Mouse (Mus musculus): Measurements from ENCODE around the gene Cdca3. TPM values are rescaled to one million over a fixed set of nuclear protein-coding genes. Genes with fewer than 3 reads are reported as not detected.
"Not testable (repeated sequence)": the region's sequence is repeated elsewhere in the genome, so short reads cannot be mapped to it uniquely, and the experiment has no call there.

Gene Cdca3
- total RNA-seq, 2 experiments from 2014 or later: 1.6 to 1.7 TPM

- DNase-seq (ENCODE audit: low spot score in 2 of 2): no peak
- intact Hi-C loops (cut with DNase I): no loop called here
Measured at GRCm38 (mm10) chr6:124822049-124822448, 7.3 kb upstream of the Cdca3 start.

- DNase-seq (ENCODE audit: low spot score in 2 of 2): no peak
- intact Hi-C loops (cut with DNase I): no loop called here
Measured at GRCm38 (mm10) chr6:124828101-124828592, 1.2 kb upstream of the Cdca3 start.

GRCm38 (mm10) chr6:124829799-124830700, 703 bp downstream of the Cdca3 start:
- peak; percentile 95 to 97 for DNase-seq (ENCODE audit: low spot score in 2 of 2)
- intact Hi-C loops (cut with DNase I): no loop called here

- DNase-seq (ENCODE audit: low spot score in 2 of 2); intact Hi-C loops (cut with DNase I): not testable (repeated sequence)
Measured at GRCm38 (mm10) chr6:124831199-124831598, 1.9 kb downstream of the Cdca3 start.

- intact Hi-C loops (cut with DNase I): no loop called here
Measured at GRCm38 (mm10) chr6:124831649-124832048, 2.3 kb downstream of the Cdca3 start.

GRCm38 (mm10) chr6:124834512-124835081, 5.2 kb downstream of the Cdca3 start:
- intact Hi-C loops (cut with DNase I): no loop called here
- no peak for DNase-seq (ENCODE audit: low spot score in 2 of 2)

More at GRCm38 (mm10) chr6:124831649-124832048, 2.3 kb downstream of the Cdca3 start:
- DNase-seq (ENCODE audit: low spot score in 2 of 2): no peak

GRCm38 (mm10) chr6:124835531-124835930, 6.2 kb downstream of the Cdca3 start:
- intact Hi-C loops (cut with DNase I): no loop called here
- no peak for DNase-seq (ENCODE audit: low spot score in 2 of 2)

- no peak for DNase-seq (ENCODE audit: low spot score in 2 of 2)
Measured at GRCm38 (mm10) chr6:124836411-124836810, 7.1 kb downstream of the Cdca3 start.

GRCm38 (mm10) chr6:124839805-124840204, 10.5 kb downstream of the Cdca3 start:
- intact Hi-C loops (cut with DNase I): no loop called here
- no peak for DNase-seq (ENCODE audit: low spot score in 2 of 2)

More at GRCm38 (mm10) chr6:124836411-124836810, 7.1 kb downstream of the Cdca3 start:
- intact Hi-C loops (cut with DNase I): no loop called here

GRCm38 (mm10) chr6:124840241-124841167, 11.2 kb downstream of the Cdca3 start, which contains the start of gene Gnb3:
Gene Gnb3 (minus strand): TSS chr6:124840275.
- intact Hi-C loops (cut with DNase I): no loop called here
- DNase-seq (ENCODE audit: low spot score in 2 of 2): no peak

GRCm38 (mm10) chr6:124847305-124847704, 18.0 kb downstream of the Cdca3 start:
- intact Hi-C loops (cut with DNase I): no loop called here
- DNase-seq (ENCODE audit: low spot score in 2 of 2): peak; percentile 96

- intact Hi-C loops (cut with DNase I): no loop called here
- DNase-seq (ENCODE audit: low spot score in 2 of 2): no peak
Measured at GRCm38 (mm10) chr6:124850535-124850934, 21.2 kb downstream of the Cdca3 start.

GRCm38 (mm10) chr6:124854647-124855046, 25.3 kb downstream of the Cdca3 start:
- no peak for DNase-seq (ENCODE audit: low spot score in 2 of 2)
- intact Hi-C loops (cut with DNase I): no loop called here

GRCm38 (mm10) chr6:124856321-124856720, 27.0 kb downstream of the Cdca3 start:
- intact Hi-C loops (cut with DNase I): loop anchor here (2.0 kb wide), 1 partner anchor 60 kb away; no protein-coding TSS in a partner anchor
- DNase-seq (ENCODE audit: low spot score in 2 of 2): peak; percentile 71 to 79

GRCm38 (mm10) chr6:124856916-124857839, 27.8 kb downstream of the Cdca3 start, which contains the start of gene P3h3:
Gene P3h3 (minus strand): TSS chr6:124857752.
- intact Hi-C loops (cut with DNase I): loop anchor here (2.0 kb wide), 1 partner anchor 60 kb away; no protein-coding TSS in a partner anchor
- DNase-seq (ENCODE audit: low spot score in 2 of 2): peak; percentile 83 to 92

GRCm38 (mm10) chr6:124857840-124858530, 28.6 kb downstream of the Cdca3 start:
- intact Hi-C loops (cut with DNase I): loop anchor here (2.0 kb wide), 1 partner anchor 59 kb away; no protein-coding TSS in a partner anchor
- no peak for DNase-seq (ENCODE audit: low spot score in 2 of 2)

GRCm38 (mm10) chr6:124858561-124859318, 29.4 kb downstream of the Cdca3 start:
- DNase-seq (ENCODE audit: low spot score in 2 of 2): no peak
- intact Hi-C loops (cut with DNase I): no loop called here
